Mouse (Mus musculus): ENCODE measurements around the gene Dmc1. TPM values are rescaled to one million over a fixed set of nuclear protein-coding genes. Genes with fewer than 3 reads are reported as not detected.
A peak's percentile ranks its signal among the peaks of the same experiment; 100 is the strongest.

Dmc1 gene
- polyA plus RNA-seq, 1 experiment from 2014 or later = 1.5 TPM

GRCm38 (mm10) chr15:79527192-79527591 is 77.7 kb downstream of the Dmc1 start:
- H3K4me3 ChIP-seq (ENCODE audit: low read depth, low read length) = no peak overlapping the region
- H3K9ac ChIP-seq (ENCODE audit: low read depth, low read length) = no peak overlapping the region
- no peak overlapping the region for H3K27ac ChIP-seq (ENCODE audit: low read depth, low read length)
- no peaks in the 10 kb centered on the region for H3K4me1 ChIP-seq (replicated peaks; ENCODE audit: control insufficient read depth, insufficient read depth, low read length)
- WGBS = 85% methylated on average over 4 of the region's 4 CpGs
- no peaks in the 10 kb centered on the region for H3K27me3 ChIP-seq (ENCODE audit: control insufficient read depth, insufficient read depth, low read length)
- ATAC-seq (ENCODE audit: low FRiP score) (no peak), DNase-seq (ENCODE audit: low spot score) (no peak)
- no peak overlapping the region for H3K4me2 ChIP-seq (replicated peaks; ENCODE audit: low read depth, low read length)
- H3K36me3 ChIP-seq (ENCODE audit: control insufficient read depth, insufficient read depth, low read length) = peaks cover 32% of the 10 kb centered on the region
- H3K9me3 ChIP-seq (ENCODE audit: control insufficient read depth, low read length) = no peaks in the 10 kb centered on the region

- H3K36me3 ChIP-seq (ENCODE audit: control insufficient read depth, insufficient read depth, low read length) = peaks cover 24% of the 10 kb centered on the region
These were observed 78.7 kb downstream of the Dmc1 start for GRCm38 (mm10) chr15:79525979-79526768.

GRCm38 (mm10) chr15:79525564-79525963 is 79.3 kb downstream of the Dmc1 start:
- no peak for DNase-seq (ENCODE audit: low spot score)
- H3K9ac ChIP-seq (ENCODE audit: low read depth, low read length) = no peak overlapping the region
- ATAC-seq (ENCODE audit: low FRiP score) = peak; percentile 12; the same call in 1 of the 2 replicates
- peaks cover 22% of the 10 kb centered on the region for H3K36me3 ChIP-seq (ENCODE audit: control insufficient read depth, insufficient read depth, low read length)
- no peak overlapping the region for H3K4me3 ChIP-seq (ENCODE audit: low read depth, low read length)
- no peaks in the 10 kb centered on the region for H3K9me3 ChIP-seq (ENCODE audit: control insufficient read depth, low read length)
- 87% methylated on average over 5 of the region's 5 CpGs for WGBS
- no peak overlapping the region for H3K4me2 ChIP-seq (replicated peaks; ENCODE audit: low read depth, low read length)
- H3K27me3 ChIP-seq (ENCODE audit: control insufficient read depth, insufficient read depth, low read length) = no peaks in the 10 kb centered on the region
- no peak overlapping the region for H3K27ac ChIP-seq (ENCODE audit: low read depth, low read length)
- H3K4me1 ChIP-seq (replicated peaks; ENCODE audit: control insufficient read depth, insufficient read depth, low read length) = no peaks in the 10 kb centered on the region

More at GRCm38 (mm10) chr15:79525979-79526768, 78.7 kb downstream of the Dmc1 start:
- Histone ChIP-seq H3K9ac (ENCODE audit: low read depth, low read length) (no peak overlapping the region), H3K27me3 (ENCODE audit: control insufficient read depth, insufficient read depth, low read length) (no peaks in the 10 kb centered on the region), H3K4me2 (replicated peaks; ENCODE audit: low read depth, low read length) (no peak overlapping the region), H3K4me1 (replicated peaks; ENCODE audit: control insufficient read depth, insufficient read depth, low read length) (no peaks in the 10 kb centered on the region), H3K4me3 (ENCODE audit: low read depth, low read length) (no peak overlapping the region), H3K9me3 (ENCODE audit: control insufficient read depth, low read length) (no peaks in the 10 kb centered on the region), H3K27ac (ENCODE audit: low read depth, low read length) (no peak overlapping the region)
- 70% methylated on average over 9 of the region's 9 CpGs for WGBS
- no peak for DNase-seq (ENCODE audit: low spot score)
- ATAC-seq (ENCODE audit: low FRiP score) = peak; percentile 47; the same call in 1 of the 2 replicates

GRCm38 (mm10) chr15:79519400-79520220 is 85.3 kb downstream of the Dmc1 start:
- 52% methylated on average over 16 of the region's 16 CpGs for WGBS
- ATAC-seq (ENCODE audit: low FRiP score) = no peak
- no peak overlapping the region for H3K9ac ChIP-seq (ENCODE audit: low read depth, low read length)
- no peaks in the 10 kb centered on the region for H3K36me3 ChIP-seq (ENCODE audit: control insufficient read depth, insufficient read depth, low read length)
- H3K4me3 ChIP-seq (ENCODE audit: low read depth, low read length) = no peak overlapping the region
- DNase-seq (ENCODE audit: low spot score) = no peak
- H3K27ac ChIP-seq (ENCODE audit: low read depth, low read length) = no peak overlapping the region
- H3K9me3 ChIP-seq (ENCODE audit: control insufficient read depth, low read length) = no peaks in the 10 kb centered on the region
- H3K4me2 ChIP-seq (replicated peaks; ENCODE audit: low read depth, low read length) = no peak overlapping the region
- peaks cover 5% of the 10 kb centered on the region for H3K4me1 ChIP-seq (replicated peaks; ENCODE audit: control insufficient read depth, insufficient read depth, low read length)
- H3K27me3 ChIP-seq (ENCODE audit: control insufficient read depth, insufficient read depth, low read length) = peaks cover 31% of the 10 kb centered on the region

- Histone ChIP-seq H3K4me3 (ENCODE audit: low read depth, low read length) (no peak overlapping the region), H3K4me2 (replicated peaks; ENCODE audit: low read depth, low read length) (no peak overlapping the region), H3K27me3 (ENCODE audit: control insufficient read depth, insufficient read depth, low read length) (peaks cover 41% of the 10 kb centered on the region), H3K27ac (ENCODE audit: low read depth, low read length) (no peak overlapping the region), H3K36me3 (ENCODE audit: control insufficient read depth, insufficient read depth, low read length) (no peaks in the 10 kb centered on the region), H3K4me1 (replicated peaks; ENCODE audit: control insufficient read depth, insufficient read depth, low read length) (peaks cover 5% of the 10 kb centered on the region), H3K9me3 (ENCODE audit: control insufficient read depth, low read length) (no peaks in the 10 kb centered on the region), H3K9ac (ENCODE audit: low read depth, low read length) (no peak overlapping the region)
- ATAC-seq (ENCODE audit: low FRiP score) (no peak), DNase-seq (ENCODE audit: low spot score) (no peak)
- WGBS = 77% methylated on average over 3 of the region's 3 CpGs
These were observed 86.3 kb downstream of the Dmc1 start for GRCm38 (mm10) chr15:79518571-79518970.

GRCm38 (mm10) chr15:79517710-79518109 is 87.2 kb downstream of the Dmc1 start:
- H3K36me3 ChIP-seq (ENCODE audit: control insufficient read depth, insufficient read depth, low read length) = no peaks in the 10 kb centered on the region
- peaks cover 5% of the 10 kb centered on the region for H3K4me1 ChIP-seq (replicated peaks; ENCODE audit: control insufficient read depth, insufficient read depth, low read length)
- DNase-seq (ENCODE audit: low spot score) (no peak), ATAC-seq (ENCODE audit: low FRiP score) (no peak)
- peaks cover 46% of the 10 kb centered on the region for H3K27me3 ChIP-seq (ENCODE audit: control insufficient read depth, insufficient read depth, low read length)
- H3K27ac ChIP-seq (ENCODE audit: low read depth, low read length) = no peak overlapping the region
- H3K9me3 ChIP-seq (ENCODE audit: control insufficient read depth, low read length) = no peaks in the 10 kb centered on the region
- no peak overlapping the region for H3K4me2 ChIP-seq (replicated peaks; ENCODE audit: low read depth, low read length)
- H3K9ac ChIP-seq (ENCODE audit: low read depth, low read length) = no peak overlapping the region
- no peak overlapping the region for H3K4me3 ChIP-seq (ENCODE audit: low read depth, low read length)
- 68% methylated on average over 4 of the region's 4 CpGs for WGBS

GRCm38 (mm10) chr15:79516171-79517096 is 88.5 kb downstream of the Dmc1 start, which contains the start of gene Kdelr3:
Gene Kdelr3 (plus strand): TSS chr15:79516411.
- Histone ChIP-seq H3K4me1 (replicated peaks; ENCODE audit: control insufficient read depth, insufficient read depth, low read length) (peaks cover 10% of the 10 kb centered on the region), H3K9me3 (ENCODE audit: control insufficient read depth, low read length) (no peaks in the 10 kb centered on the region), H3K4me2 (replicated peaks; ENCODE audit: low read depth, low read length) (peak within 1 kb of the TSS; percentile 88), H3K27ac (ENCODE audit: low read depth, low read length) (no peak within 1 kb of the TSS), H3K36me3 (ENCODE audit: control insufficient read depth, insufficient read depth, low read length) (no peaks in the 10 kb centered on the region), H3K27me3 (ENCODE audit: control insufficient read depth, insufficient read depth, low read length) (peaks cover 55% of the 10 kb centered on the region), H3K4me3 (ENCODE audit: low read depth, low read length) (peak within 1 kb of the TSS; percentile 43), H3K9ac (ENCODE audit: low read depth, low read length) (peak within 1 kb of the TSS; percentile 23; the same call in 1 of the 2 replicates)
- peak; percentile 65 for DNase-seq (ENCODE audit: low spot score)
- WGBS = under 1% methylated on average over 61 of the region's 71 CpGs
- ATAC-seq (ENCODE audit: low FRiP score) = peak; percentile 21; the same call in 1 of the 2 replicates

GRCm38 (mm10) chr15:79513940-79514339 is 91.0 kb downstream of the Dmc1 start:
- H3K27ac ChIP-seq (ENCODE audit: low read depth, low read length) = no peak overlapping the region
- no peaks in the 10 kb centered on the region for H3K9me3 ChIP-seq (ENCODE audit: control insufficient read depth, low read length)
- DNase-seq (ENCODE audit: low spot score) (no peak), ATAC-seq (ENCODE audit: low FRiP score) (no peak)
- no peak overlapping the region for H3K9ac ChIP-seq (ENCODE audit: low read depth, low read length)
- peaks cover 12% of the 10 kb centered on the region for H3K4me1 ChIP-seq (replicated peaks; ENCODE audit: control insufficient read depth, insufficient read depth, low read length)
- H3K36me3 ChIP-seq (ENCODE audit: control insufficient read depth, insufficient read depth, low read length) = no peaks in the 10 kb centered on the region
- H3K27me3 ChIP-seq (ENCODE audit: control insufficient read depth, insufficient read depth, low read length) = peaks cover 73% of the 10 kb centered on the region
- H3K4me2 ChIP-seq (replicated peaks; ENCODE audit: low read depth, low read length) = no peak overlapping the region
- 14% methylated on average over 7 of the region's 9 CpGs for whole genome bisulfite sequencing
- H3K4me3 ChIP-seq (ENCODE audit: low read depth, low read length) = no peak overlapping the region
